Mouse (Mus musculus) subcutaneous adipose tissue, adult 2 months (tissue): ENCODE measurements around the gene Nsun3. TPM values are rescaled to one million over a fixed set of nuclear protein-coding genes. Genes with fewer than 3 reads are reported as not detected.

ENCODE experiments used
- polyA plus RNA-seq: library from polyadenylated mRNA; depleted of rRNA; stranded (reverse); fragments of >200 nt; gene quantifications from 2 replicates; pipeline ENCODE4 v1.2.3, GENCODE M21; 2012; ENCODE audit warnings: low replicate concordance; rRNA removed

Gene Nsun3
- 6.3 and 6.6 TPM in 2 replicates for polyA plus RNA-seq

GRCm38 (mm10) chr16:62786621-62787331 is at the start of gene Nsun3:
TSS of gene Nsun3 (minus strand) at chr16:62786818.

GRCm38 (mm10) chr16:62814491-62814890 is 27.9 kb upstream of the Nsun3 start, which contains the start of gene Stx19:
TSS of gene Stx19 (plus strand) at chr16:62814676.

Other genes with a start within 250 kb of the Nsun3 start
- gene Stx19, start 27.9 kb upstream of the Nsun3 start, polyA plus RNA-seq = not detected in 2 replicates
- 2.2 and 6.0 TPM in 2 replicates for gene Arl13b, start 60.2 kb upstream of the Nsun3 start, polyA plus RNA-seq
- 15.9 and 16.8 TPM in 2 replicates for gene Pros1, start 67.5 kb upstream of the Nsun3 start, polyA plus RNA-seq